Mouse (Mus musculus): ENCODE results near the gene Mrpl24.

DNA sequence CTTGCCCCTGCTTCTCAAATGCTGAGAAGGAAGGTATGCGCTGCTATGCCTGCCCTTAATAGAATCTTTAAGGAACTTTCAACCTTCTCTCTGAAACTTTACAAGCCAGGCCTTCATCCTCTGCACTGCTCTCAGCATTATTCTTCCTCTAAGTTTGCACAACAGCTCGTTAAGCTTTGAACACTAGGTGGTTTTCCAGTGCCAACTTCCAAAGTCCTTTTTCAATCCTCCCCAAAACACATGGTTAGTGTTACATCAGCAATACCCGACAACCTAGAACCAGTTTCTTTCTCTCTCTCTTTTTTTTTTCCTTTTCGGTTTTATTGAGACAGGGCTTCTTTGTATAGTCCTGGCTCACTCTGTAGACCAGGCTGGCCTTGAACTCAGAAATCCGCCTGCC lies 14.7 kb downstream of the Mrpl24 start:
- TF ChIP-seq CTCF (IDR thresholded peaks at IDR 0.05) (no peak), EP300 (IDR thresholded peaks at IDR 0.05) (no peak)

Measured in lung, postnatal 0 days (tissue).